Mouse (Mus musculus) neural tube, embryonic 14.5 days (tissue): ENCODE data around the gene Sgsm2. TPM values are rescaled to one million over a fixed set of nuclear protein-coding genes. Genes with fewer than 3 reads are reported as not detected.

Experiments
- ATAC-seq: fragments of 200-750 bp; cut with Nextera tagmentation; 2 replicates; pipeline ENCODE4 v1.8.0; 2017; ENCODE audit warnings: low read depth, mild to moderate bottlenecking, moderate TSS enrichment, moderate library complexity
- H3K27ac ChIP-seq: fragments of 300-500 bp; sonication (generic); 2 replicates; pipeline ENCODE4 v1.5.1; 2014; ENCODE audit warnings: low read depth, mild to moderate bottlenecking, control low read depth, low read length, moderate library complexity, mixed read lengths
- H3K27me3 ChIP-seq: fragments of 300-500 bp; sonication (generic); 2 replicates; pipeline ENCODE4 v1.6.1; 2014; ENCODE audit warnings: low read length; ENCODE audit not compliant: control insufficient read depth, insufficient read depth
- H3K36me3 ChIP-seq: fragments of 300-500 bp; sonication (generic); 2 replicates; pipeline ENCODE4 v1.6.1; 2014; ENCODE audit warnings: low read length, mixed read lengths; ENCODE audit not compliant: control insufficient read depth, insufficient read depth
- H3K4me1 ChIP-seq: fragments of 300-500 bp; sonication (generic); 2 replicates; pipeline ENCODE4 v1.6.1; 2014; ENCODE audit warnings: low read length; ENCODE audit not compliant: control insufficient read depth, insufficient read depth
- H3K4me2 ChIP-seq: fragments of 300-500 bp; sonication (generic); 2 replicates; pipeline ENCODE4 v1.6.1; 2014; ENCODE audit warnings: mild to moderate bottlenecking, low read depth, low read length, control low read depth
- H3K4me3 ChIP-seq: fragments of 300-500 bp; sonication (generic); 2 replicates; pipeline ENCODE4 v1.5.1; 2014; ENCODE audit warnings: low read depth, low read length, control low read depth, mixed read lengths
- H3K9ac ChIP-seq: fragments of 300-500 bp; sonication (generic); replicated peaks from 2 replicates; pipeline ENCODE4 v1.6.1; 2014; ENCODE audit warnings: low read depth, mild to moderate bottlenecking, control low read depth, low read length, mixed read lengths
- H3K9me3 ChIP-seq: fragments of 300-500 bp; sonication (generic); 2 replicates; pipeline ENCODE4 v1.6.1; 2016; ENCODE audit warnings: low read length; ENCODE audit not compliant: control insufficient read depth
- WGBS: fragments of 180-500 bp; shearing (Covaris S2); extraction: QIAGEN DNeasy Blood & Tissue Kit; methylation state at CpG from one replicate; pipeline ENCODE4 v1.1.7; 2014; 5-methylcytosine and 5-hydroxymethylcytosine counted together
- polyA plus RNA-seq: library from polyadenylated mRNA; unstranded; fragments of >200 nt; fragmentation: Nextera tagmentation; extraction: Ambion mirVana; gene quantifications from 2 replicates; pipeline ENCODE4 v1.2.1, GENCODE M21; 2014

The Sgsm2 gene
- polyA plus RNA-seq, 1 experiment from 2014 or later, result 28.7 TPM

GRCm38 (mm10) chr11:74834650-74835277, 62.1 kb downstream of the Sgsm2 start:
- Histone ChIP-seq H3K9ac (no peak overlapping the region), H3K4me1 (peaks cover 29% of the 10 kb centered on the region), H3K27me3 (no peaks in the 10 kb centered on the region), H3K4me3 (no peak overlapping the region), H3K9me3 (no peaks in the 10 kb centered on the region), H3K27ac (no peak overlapping the region), H3K36me3 (no peaks in the 10 kb centered on the region), H3K4me2 (no peak overlapping the region)
- ATAC-seq, result no peak
- 58% methylated on average over 5 of the region's 5 CpGs for WGBS

GRCm38 (mm10) chr11:74834359-74834638, 62.6 kb downstream of the Sgsm2 start:
- no peak overlapping the region for H3K4me3 ChIP-seq
- no peaks in the 10 kb centered on the region for H3K9me3 ChIP-seq
- H3K9ac ChIP-seq, result no peak overlapping the region
- WGBS, result 75% methylated on average over 1 of the region's 1 CpGs
- no peaks in the 10 kb centered on the region for H3K27me3 ChIP-seq
- ATAC-seq, result no peak
- H3K27ac ChIP-seq, result no peak overlapping the region
- H3K4me2 ChIP-seq, result no peak overlapping the region
- H3K36me3 ChIP-seq, result no peaks in the 10 kb centered on the region
- H3K4me1 ChIP-seq, result peaks cover 29% of the 10 kb centered on the region

GRCm38 (mm10) chr11:74833536-74834358, 63.1 kb downstream of the Sgsm2 start:
- Histone ChIP-seq H3K27ac (no peak overlapping the region), H3K4me2 (peak overlapping the region; percentile 76), H3K4me3 (peak overlapping the region; percentile 96; the same call in 1 of the 2 replicates), H3K9me3 (no peaks in the 10 kb centered on the region), H3K9ac (no peak overlapping the region), H3K36me3 (no peaks in the 10 kb centered on the region), H3K4me1 (peaks cover 34% of the 10 kb centered on the region), H3K27me3 (no peaks in the 10 kb centered on the region)
- no peak for ATAC-seq
- WGBS, result 85% methylated on average over 8 of the region's 8 CpGs

GRCm38 (mm10) chr11:74832503-74833143, 64.2 kb downstream of the Sgsm2 start:
- WGBS, result 0% methylated on average over 26 of the region's 26 CpGs
- Histone ChIP-seq H3K4me3 (peak overlapping the region; percentile 96), H3K9ac (peak overlapping the region; percentile 95), H3K4me2 (peak overlapping the region; percentile 76), H3K9me3 (no peaks in the 10 kb centered on the region), H3K4me1 (peaks cover 31% of the 10 kb centered on the region), H3K36me3 (no peaks in the 10 kb centered on the region), H3K27ac (peak overlapping the region; percentile 95), H3K27me3 (no peaks in the 10 kb centered on the region)
- no peak for ATAC-seq

GRCm38 (mm10) chr11:74831606-74832451, 65.0 kb downstream of the Sgsm2 start:
- H3K27me3 ChIP-seq, result no peaks in the 10 kb centered on the region
- H3K36me3 ChIP-seq, result no peaks in the 10 kb centered on the region
- under 1% methylated on average over 59 of the region's 61 CpGs for WGBS
- peak overlapping the region; percentile 95 for H3K9ac ChIP-seq
- peak overlapping the region; percentile 96 for H3K4me3 ChIP-seq
- H3K27ac ChIP-seq, result peak overlapping the region; percentile 95
- H3K9me3 ChIP-seq, result no peaks in the 10 kb centered on the region
- peak overlapping the region; percentile 76 for H3K4me2 ChIP-seq
- ATAC-seq, result peak; percentile 68
- peaks cover 24% of the 10 kb centered on the region for H3K4me1 ChIP-seq

GRCm38 (mm10) chr11:74831191-74831605, 65.7 kb downstream of the Sgsm2 start:
- Histone ChIP-seq H3K27me3 (no peaks in the 10 kb centered on the region), H3K27ac (peak overlapping the region; percentile 95), H3K4me3 (peak overlapping the region; percentile 96), H3K9ac (peak overlapping the region; percentile 95), H3K4me2 (peak overlapping the region; percentile 76), H3K9me3 (no peaks in the 10 kb centered on the region), H3K4me1 (peaks cover 21% of the 10 kb centered on the region), H3K36me3 (no peaks in the 10 kb centered on the region)
- whole genome bisulfite sequencing, result 0% methylated on average over 35 of the region's 35 CpGs
- peak; percentile 0; the same call in 1 of the 2 replicates for ATAC-seq

GRCm38 (mm10) chr11:74830256-74831161, 66.4 kb downstream of the Sgsm2 start, which contains the start of gene Mnt:
TSS of gene Mnt (plus strand) at chr11:74830920.
- ATAC-seq, result peak; percentile 93
- Histone ChIP-seq H3K4me2 (peak within 1 kb of the TSS; percentile 76), H3K36me3 (no peaks in the 10 kb centered on the region), H3K27me3 (no peaks in the 10 kb centered on the region), H3K4me3 (peak within 1 kb of the TSS; percentile 96), H3K9ac (peak within 1 kb of the TSS; percentile 95), H3K27ac (peak within 1 kb of the TSS; percentile 95), H3K9me3 (no peaks in the 10 kb centered on the region), H3K4me1 (peaks cover 21% of the 10 kb centered on the region)
- under 1% methylated on average over 63 of the region's 70 CpGs for WGBS

- Histone ChIP-seq H3K27ac (peak overlapping the region; percentile 95), H3K27me3 (no peaks in the 10 kb centered on the region), H3K9ac (peak overlapping the region; percentile 95; the same call in 1 of the 2 replicates), H3K4me2 (peak overlapping the region; percentile 76), H3K9me3 (no peaks in the 10 kb centered on the region), H3K36me3 (no peaks in the 10 kb centered on the region), H3K4me3 (peak overlapping the region; percentile 96), H3K4me1 (peaks cover 21% of the 10 kb centered on the region)
- WGBS, result under 1% methylated on average over 20 of the region's 20 CpGs
- ATAC-seq, result peak; percentile 44
These were observed 67.0 kb downstream of the Sgsm2 start for GRCm38 (mm10) chr11:74829812-74830211.
